Mouse (Mus musculus): ENCODE measurements at regions not wholly inside any gene's neighbourhood (a gene's known extent, or its start where the extent isn't known, plus 50 kb on each side); places are given as distances from the start of the nearest gene placed in this dataset.

DNA sequence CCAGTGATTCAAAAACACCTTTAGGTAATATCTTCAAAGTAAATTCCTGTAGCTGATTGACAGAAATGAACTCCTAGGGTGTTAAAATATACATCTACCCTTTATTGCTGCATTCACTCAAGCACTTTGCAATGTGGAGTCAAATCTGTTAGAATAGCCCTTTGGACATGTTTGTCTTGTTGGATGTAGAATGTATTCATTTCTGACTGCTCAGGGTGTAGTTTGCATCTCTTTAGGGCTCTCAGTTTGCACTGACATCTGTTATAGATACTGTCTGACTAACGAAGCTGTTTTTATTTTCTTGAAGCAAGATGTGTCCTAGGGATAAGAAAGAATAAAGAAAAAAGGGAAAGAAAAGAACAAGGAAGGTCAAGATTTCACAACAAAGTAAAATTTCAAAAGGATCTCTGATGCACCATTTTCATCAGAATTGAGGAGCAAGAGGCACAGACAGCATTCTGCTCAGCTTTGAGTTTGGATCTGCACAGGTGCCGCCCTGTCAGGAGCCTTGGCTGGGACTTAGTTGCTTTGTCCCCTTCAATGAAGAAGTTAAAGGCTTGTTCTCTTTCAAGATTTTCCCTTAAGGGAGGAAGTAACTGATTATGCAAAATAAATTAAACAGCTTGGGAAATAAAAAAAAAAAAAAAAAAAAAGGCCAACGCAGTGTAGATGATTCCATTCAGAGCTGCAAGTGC lies 308.1 kb downstream of the Serpinb8 start:
- H3K9ac ChIP-seq (ENCODE audit: insufficient read depth, low read depth): no peak overlapping the region
- H3K27ac ChIP-seq (ENCODE audit: insufficient read depth, low read depth): no peak overlapping the region
- DNase-seq (ENCODE audit: extremely low read depth): no peak
- peaks cover 0 to 9% of the 10 kb centered on the region in 2 experiments; a peak in 2 of 4 replicates for H3K4me1 ChIP-seq (ENCODE audit: control insufficient read depth in 1 of 2, insufficient read depth in 2 of 2)
- no peak overlapping the region for H3K4me3 ChIP-seq (replicated peaks in 1 of 3; ENCODE audit: low read depth in 2 of 3, low read length in 2 of 3, poor library complexity in 1 of 3)
- no peaks in the 10 kb centered on the region for H3K9me3 ChIP-seq (replicated peaks; ENCODE audit: low read length)
- in situ Hi-C loops (cut with MboI; ENCODE audit: low pct_ligation_motif_present, low pct_unique_long_range_greater_than_20kb, low sequenced_read_pairs): no loop called here
- TF ChIP-seq EP300 (IDR thresholded peaks at IDR 0.05; ENCODE audit: low read length): no peak
- TF ChIP-seq GABPA (IDR thresholded peaks at IDR 0.05; ENCODE audit: insufficient replicate concordance, low read depth, low read length): no peak
- no peaks in the 10 kb centered on the region for H3K27me3 ChIP-seq (replicated peaks)
- dilution Hi-C loops (cut with MboI; ENCODE audit: extremely low pct_ligation_motif_present, extremely low pct_unique_long_range_greater_than_20kb, low sequenced_read_pairs): no loop called here
- H3K36me3 ChIP-seq (replicated peaks in 1 of 2; ENCODE audit: control insufficient read depth in 1 of 2, insufficient read depth in 1 of 2, low read length in 1 of 2): no peaks in the 10 kb centered on the region
- no peaks in the 10 kb centered on the region for H3K79me2 ChIP-seq (replicated peaks; ENCODE audit: control insufficient read depth, extremely low read depth, insufficient read depth, poor library complexity, severe bottlenecking)
- H3K4me2 ChIP-seq (ENCODE audit: insufficient read depth, low read depth, poor library complexity, severe bottlenecking): no peak overlapping the region

DNA sequence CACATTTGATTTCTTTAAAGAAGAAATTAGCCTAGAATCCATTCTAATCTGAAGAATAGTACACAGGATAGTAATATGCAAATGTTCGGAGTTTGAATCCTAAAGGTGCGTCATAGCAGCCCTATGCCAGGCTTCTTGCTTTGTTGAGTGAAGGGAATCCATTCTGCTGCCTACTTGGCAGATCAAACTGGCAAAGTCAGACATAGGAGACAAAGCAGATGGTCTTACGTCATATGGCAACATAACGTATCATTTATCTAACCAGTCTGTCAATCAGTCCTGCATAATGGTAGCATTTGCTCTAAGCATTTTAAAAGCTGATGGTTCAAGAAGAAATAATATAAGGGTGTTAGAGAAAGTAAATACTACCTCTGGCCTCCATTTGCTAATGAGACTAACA lies 309.5 kb downstream of the Serpinb8 start:
- no peak overlapping the region for H3K27ac ChIP-seq (ENCODE audit: insufficient read depth, low read depth)
- no peak overlapping the region for H3K9ac ChIP-seq (ENCODE audit: insufficient read depth, low read depth)
- dilution Hi-C loops (cut with MboI; ENCODE audit: extremely low pct_ligation_motif_present, extremely low pct_unique_long_range_greater_than_20kb, low sequenced_read_pairs): no loop called here
- no peaks in the 10 kb centered on the region for H3K4me1 ChIP-seq (ENCODE audit: control insufficient read depth in 1 of 2, insufficient read depth in 2 of 2)
- H3K36me3 ChIP-seq (replicated peaks in 1 of 2; ENCODE audit: control insufficient read depth in 1 of 2, insufficient read depth in 1 of 2, low read length in 1 of 2): no peaks in the 10 kb centered on the region
- no peaks in the 10 kb centered on the region for H3K9me3 ChIP-seq (replicated peaks; ENCODE audit: low read length)
- H3K4me2 ChIP-seq (ENCODE audit: insufficient read depth, low read depth, poor library complexity, severe bottlenecking): no peak overlapping the region
- H3K27me3 ChIP-seq (replicated peaks): no peaks in the 10 kb centered on the region
- no peak for DNase-seq (ENCODE audit: extremely low read depth)
- no peak overlapping the region for H3K4me3 ChIP-seq (replicated peaks in 1 of 3; ENCODE audit: low read depth in 2 of 3, low read length in 2 of 3, poor library complexity in 1 of 3)
- no peaks in the 10 kb centered on the region for H3K79me2 ChIP-seq (replicated peaks; ENCODE audit: control insufficient read depth, extremely low read depth, insufficient read depth, poor library complexity, severe bottlenecking)
- in situ Hi-C loops (cut with MboI; ENCODE audit: low pct_ligation_motif_present, low pct_unique_long_range_greater_than_20kb, low sequenced_read_pairs): no loop called here
- TF ChIP-seq ZC3H11A (IDR thresholded peaks at IDR 0.05; ENCODE audit: low read depth, low read length) (no peak), MAX (IDR thresholded peaks at IDR 0.05; ENCODE audit: low read length) (no peak), USF2 (conservative IDR thresholded peaks at IDR 0.05; ENCODE audit: low read depth, low read length) (no peak), MEF2A (IDR thresholded peaks at IDR 0.05; ENCODE audit: borderline replicate concordance, low read depth, low read length) (no peak), TCF12 (IDR thresholded peaks at IDR 0.05; ENCODE audit: low read depth, low read length) (no peak), ELF1 (IDR thresholded peaks at IDR 0.05; ENCODE audit: low read depth, low read length) (no peak), ZMIZ1 (IDR thresholded peaks at IDR 0.05; ENCODE audit: low read depth, low read length) (no peak), MAFK (IDR thresholded peaks at IDR 0.05; ENCODE audit: insufficient replicate concordance, low read length) (no peak), KAT2A (IDR thresholded peaks at IDR 0.05; ENCODE audit: insufficient replicate concordance, low read length) (no peak)

DNA sequence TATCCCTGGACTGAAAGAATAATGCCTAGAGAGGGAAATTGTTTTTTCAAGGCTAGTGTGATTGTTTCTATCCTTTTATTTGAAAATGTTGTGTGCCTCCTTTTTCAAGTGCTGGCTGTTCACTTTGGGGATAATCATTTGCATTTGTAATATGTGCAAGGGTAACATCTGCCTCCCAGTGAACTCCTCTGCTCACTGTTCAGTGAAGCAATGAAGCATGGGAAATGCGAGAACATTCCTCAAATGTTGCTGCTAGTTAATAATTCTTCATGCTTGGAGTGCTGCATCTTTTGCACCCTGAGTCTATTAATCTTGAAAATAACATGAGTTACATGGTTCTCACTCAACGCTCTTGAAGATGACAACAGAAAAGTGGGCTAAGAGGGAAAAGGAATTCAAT lies 310.6 kb downstream of the Serpinb8 start:
- dilution Hi-C loops (cut with MboI; ENCODE audit: extremely low pct_ligation_motif_present, extremely low pct_unique_long_range_greater_than_20kb, low sequenced_read_pairs): no loop called here

More for the DNA sequence above, 310.6 kb downstream of the Serpinb8 start:
- H3K27me3 ChIP-seq (replicated peaks): no peaks in the 10 kb centered on the region
- H3K4me2 ChIP-seq (ENCODE audit: insufficient read depth, low read depth, poor library complexity, severe bottlenecking): no peak overlapping the region
- in situ Hi-C loops (cut with MboI; ENCODE audit: low pct_ligation_motif_present, low pct_unique_long_range_greater_than_20kb, low sequenced_read_pairs): no loop called here
- DNase-seq (ENCODE audit: extremely low read depth): no peak
- H3K79me2 ChIP-seq (replicated peaks; ENCODE audit: control insufficient read depth, extremely low read depth, insufficient read depth, poor library complexity, severe bottlenecking): no peaks in the 10 kb centered on the region
- no peaks in the 10 kb centered on the region for H3K36me3 ChIP-seq (replicated peaks in 1 of 2; ENCODE audit: control insufficient read depth in 1 of 2, insufficient read depth in 1 of 2, low read length in 1 of 2)
- no peaks in the 10 kb centered on the region for H3K9me3 ChIP-seq (replicated peaks; ENCODE audit: low read length)
- no peak overlapping the region for H3K9ac ChIP-seq (ENCODE audit: insufficient read depth, low read depth)
- no peak for TF ChIP-seq TCF12 (IDR thresholded peaks at IDR 0.05; ENCODE audit: low read depth, low read length)
- no peak for TF ChIP-seq ZC3H11A (IDR thresholded peaks at IDR 0.05; ENCODE audit: low read depth, low read length)
- TF ChIP-seq JUND (conservative IDR thresholded peaks at IDR 0.05; ENCODE audit: low read depth, low read length): no peak
- TF ChIP-seq ZMIZ1 (IDR thresholded peaks at IDR 0.05; ENCODE audit: low read depth, low read length): no peak
- no peak overlapping the region for H3K27ac ChIP-seq (ENCODE audit: insufficient read depth, low read depth)
- H3K4me1 ChIP-seq (ENCODE audit: control insufficient read depth in 1 of 2, insufficient read depth in 2 of 2): no peaks in the 10 kb centered on the region
- H3K4me3 ChIP-seq (replicated peaks in 1 of 3; ENCODE audit: low read depth in 2 of 3, low read length in 2 of 3, poor library complexity in 1 of 3): no peak overlapping the region
